Mouse (Mus musculus) 3T3-L1 (cell line): Measurements from ENCODE around the gene C330007P06Rik.
"Not testable (repeated sequence)": the region's sequence is repeated elsewhere in the genome, so short reads cannot be mapped to it uniquely, and the experiment has no call there.

Experiments used
- DNase-seq: peaks from one replicate; pipeline ENCODE4 v3.0.0-alpha.2; 2015; ENCODE audit warnings: low read depth, low spot score

The C330007P06Rik gene

DNA sequence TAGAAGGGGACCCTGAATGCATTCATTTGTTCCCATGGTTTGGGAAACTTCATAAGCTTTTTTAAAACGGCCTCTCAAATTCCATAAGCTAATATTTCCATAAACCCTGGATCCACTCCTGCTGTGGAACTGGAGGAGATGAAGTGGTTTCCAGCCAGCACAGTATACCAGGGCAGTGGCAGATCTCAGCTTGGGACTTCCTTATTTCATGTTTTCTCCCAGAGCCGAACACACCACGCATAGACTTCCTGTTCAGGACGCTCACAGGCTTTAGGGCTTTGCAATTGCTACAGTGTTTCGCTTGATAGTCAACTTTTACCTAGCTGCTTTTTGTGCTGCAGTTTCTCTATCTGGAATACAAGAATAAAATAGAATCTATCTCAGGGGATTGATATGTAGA lies 70.7 kb downstream of the C330007P06Rik start:
- no peak for DNase-seq

DNA sequence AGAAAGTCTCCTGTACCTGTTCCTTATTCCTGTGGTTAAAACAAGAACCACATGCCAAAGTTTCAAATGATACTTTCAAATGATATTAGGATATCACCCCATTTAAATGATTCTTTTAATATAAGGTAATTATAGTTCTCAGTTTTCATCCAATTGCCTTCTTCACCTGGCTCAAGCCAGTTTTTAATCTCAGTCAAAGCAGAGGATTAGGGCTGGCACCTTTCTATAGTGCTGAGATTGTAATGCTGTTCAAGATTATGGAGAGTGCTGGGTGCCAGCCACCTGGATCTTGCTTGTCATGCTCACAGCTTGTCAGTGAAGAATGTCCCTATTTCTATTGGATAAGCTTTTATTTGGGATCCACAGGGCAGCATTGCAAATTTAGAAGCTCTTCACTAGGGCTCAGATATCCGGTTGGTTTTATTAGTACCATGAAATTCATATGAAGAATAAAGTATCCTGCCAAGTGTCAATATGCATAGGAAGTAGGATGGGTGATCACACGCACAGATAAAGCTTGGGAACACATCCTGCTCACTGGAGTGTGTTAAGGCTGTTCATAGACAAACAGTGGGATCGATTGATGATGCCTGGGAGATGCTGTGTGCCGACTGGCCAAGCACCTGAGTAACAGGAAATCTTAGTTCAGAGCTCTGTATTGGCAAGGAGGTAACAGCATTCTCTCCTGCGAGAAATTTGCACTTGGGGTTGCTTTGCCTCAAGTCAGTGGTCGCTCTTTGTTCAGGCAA lies 74.6 kb downstream of the C330007P06Rik start:
- DNase-seq: no peak

DNA sequence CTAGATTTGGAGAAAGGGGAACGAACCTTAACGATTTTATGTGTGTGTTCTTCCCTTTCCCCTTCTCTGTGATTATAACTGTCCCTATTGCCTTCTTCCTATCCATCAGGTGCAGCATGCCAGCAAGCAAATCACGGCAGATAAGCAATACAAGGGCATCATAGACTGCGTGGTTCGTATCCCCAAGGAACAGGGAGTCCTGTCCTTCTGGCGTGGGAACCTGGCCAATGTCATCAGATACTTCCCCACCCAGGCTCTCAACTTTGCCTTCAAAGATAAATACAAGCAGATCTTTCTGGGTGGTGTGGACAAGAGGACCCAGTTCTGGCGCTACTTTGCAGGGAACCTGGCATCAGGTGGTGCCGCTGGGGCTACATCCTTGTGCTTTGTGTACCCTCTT lies 77.2 kb downstream of the C330007P06Rik start:
- DNase-seq: not testable (repeated sequence)

DNA sequence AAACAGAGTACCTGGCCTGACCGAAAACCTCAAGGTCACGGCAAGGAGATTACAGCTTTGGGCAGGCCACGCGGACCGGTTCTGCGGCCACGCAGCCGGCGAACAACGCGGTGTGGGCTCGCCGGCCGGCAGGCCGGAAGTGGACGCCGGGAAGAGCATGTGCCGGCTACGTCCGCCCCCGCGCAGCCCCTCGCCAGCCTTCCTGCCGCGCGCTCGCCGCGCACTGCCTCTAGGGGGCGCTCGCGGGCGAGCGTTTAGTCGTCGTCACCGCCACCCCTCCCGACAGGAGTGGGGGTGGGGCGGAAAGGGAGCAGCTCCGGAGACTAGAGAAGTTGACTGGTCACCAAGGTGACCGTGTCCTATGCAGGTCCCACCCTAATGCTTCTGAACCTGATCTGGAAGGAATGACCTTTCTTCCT lies 77.7 kb downstream of the C330007P06Rik start:
- peak; percentile 77 for DNase-seq

DNA sequence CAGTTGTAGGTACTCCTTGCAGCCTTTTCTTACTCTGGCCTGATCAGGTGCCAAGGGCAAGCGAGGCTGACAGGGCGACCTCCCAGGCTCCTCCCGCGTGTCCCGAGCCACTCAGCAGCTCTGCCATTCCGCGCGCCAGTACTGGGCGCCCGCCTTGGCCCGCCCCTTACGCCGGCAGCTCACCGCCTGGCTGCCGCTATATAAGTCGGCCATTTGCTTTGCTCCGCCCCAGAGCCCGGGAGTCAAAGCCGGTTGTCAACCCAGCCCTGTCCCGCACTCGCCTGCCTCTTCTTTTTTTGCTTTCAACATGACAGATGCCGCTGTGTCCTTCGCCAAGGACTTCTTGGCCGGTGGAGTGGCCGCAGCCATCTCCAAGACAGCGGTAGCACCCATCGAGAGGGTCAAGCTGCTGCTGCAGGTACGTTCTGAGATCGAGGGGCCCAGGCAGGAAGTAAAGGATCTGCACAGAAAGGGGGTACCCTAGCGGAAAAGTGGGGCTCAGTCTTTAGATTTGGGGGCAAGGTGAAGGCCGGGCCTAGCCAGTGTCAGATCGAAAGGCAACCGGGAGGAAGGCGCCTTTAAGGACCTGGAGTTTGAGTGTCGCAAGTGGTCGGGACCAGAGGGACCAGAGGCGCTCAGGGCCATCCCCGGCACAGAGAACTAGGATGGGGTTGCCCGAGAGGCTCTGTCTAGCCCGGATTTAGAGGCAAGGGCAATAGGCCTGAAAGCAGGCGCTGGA lies 78.3 kb downstream of the C330007P06Rik start, which contains the start of gene Slc25a5:
Slc25a5 (plus strand) TSS at position 228 of the 739 bp plus-strand sequence.
- peak; percentile 80 for DNase-seq

DNA sequence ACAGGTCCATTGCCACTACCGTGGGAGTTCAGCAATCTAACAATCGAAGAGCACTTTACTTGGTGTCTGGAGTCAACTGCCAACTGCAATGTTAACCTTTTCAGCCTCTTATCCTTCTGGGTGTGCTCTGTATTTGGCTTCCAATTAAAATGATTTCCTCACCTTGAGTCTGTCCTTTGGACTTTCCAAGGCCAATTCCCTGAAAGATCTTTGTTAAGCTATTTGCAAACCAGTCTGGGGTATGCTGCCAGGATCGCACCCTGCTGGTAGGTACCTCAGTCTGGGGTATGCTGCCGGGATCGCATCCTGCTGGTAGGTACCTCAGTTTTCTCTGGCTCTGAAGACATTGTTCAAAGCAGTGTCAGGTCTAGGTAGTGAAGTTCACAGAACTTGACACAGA lies 79.3 kb downstream of the C330007P06Rik start:
- no peak for DNase-seq

DNA sequence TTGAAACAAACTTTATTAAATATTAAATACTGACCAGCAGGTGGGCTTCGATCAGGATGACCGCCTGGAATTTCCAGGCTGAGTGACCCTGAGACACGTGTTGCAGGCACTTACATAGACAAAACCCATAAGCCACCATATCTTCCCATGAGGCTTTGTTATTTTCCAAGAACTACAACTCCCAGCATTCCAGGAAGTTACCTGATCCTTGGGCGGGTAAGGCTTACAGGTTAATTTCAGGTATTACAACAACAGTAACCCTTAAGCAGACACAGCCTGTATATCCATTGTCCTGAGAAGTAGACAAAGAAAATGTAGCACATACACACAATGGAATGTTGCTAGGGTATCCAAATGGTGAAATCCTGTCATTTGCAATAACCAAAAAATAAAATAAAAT lies 84.6 kb downstream of the C330007P06Rik start:
- no peak for DNase-seq

DNA sequence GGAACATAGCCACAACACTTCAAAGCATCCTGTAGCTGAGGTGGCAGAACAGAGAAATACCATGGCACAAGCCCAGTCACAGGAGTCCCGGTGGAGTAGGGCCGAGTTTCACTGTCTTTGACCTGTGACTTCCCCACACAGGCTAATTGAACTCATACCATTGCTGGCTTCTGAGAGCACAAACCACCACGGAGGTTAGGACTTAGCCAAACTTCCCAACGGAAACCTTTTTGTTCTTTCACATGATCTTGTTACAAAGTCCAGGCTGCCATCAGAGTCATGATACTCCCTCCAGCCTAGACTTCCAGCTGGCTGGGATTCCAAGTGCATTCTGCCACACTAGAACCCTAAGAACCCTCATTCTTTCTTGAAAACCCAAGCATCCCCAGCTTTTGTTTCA lies 96.2 kb downstream of the C330007P06Rik start:
- no peak for DNase-seq

DNA sequence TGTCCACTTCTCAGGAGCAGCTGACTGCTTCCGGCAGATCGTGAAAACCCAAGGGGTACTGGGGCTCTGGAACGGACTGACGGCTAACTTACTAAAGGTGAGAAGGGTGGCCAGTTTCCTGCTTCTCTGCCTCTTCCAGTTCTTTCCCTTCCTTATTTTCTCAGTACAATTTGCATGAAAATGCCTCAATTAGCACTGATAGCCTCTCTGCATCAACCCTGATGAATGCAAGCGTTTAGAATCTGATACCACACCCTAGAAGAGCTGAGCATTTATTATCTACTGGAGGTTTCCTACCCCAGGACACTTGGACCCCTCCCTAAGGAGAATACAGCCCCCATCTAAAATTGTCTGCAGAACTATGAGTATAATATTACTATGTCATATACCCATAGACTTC lies 98.4 kb downstream of the C330007P06Rik start:
- DNase-seq: no peak
